Mouse (Mus musculus) intestine, postnatal 0 days (tissue): Measurements from ENCODE around the gene Paqr6. TPM values are rescaled to one million over a fixed set of nuclear protein-coding genes. Genes with fewer than 3 reads are reported as not detected.

ENCODE experiments used
- ATAC-seq: fragments of 200-750 bp; cut with Nextera tagmentation; 2 replicates; pipeline ENCODE4 v1.8.0; 2017; ENCODE audit warnings: mild to moderate bottlenecking, moderate TSS enrichment, moderate library complexity
- H3K27ac ChIP-seq: fragments of 300-500 bp; sonication (generic); 2 replicates; pipeline ENCODE4 v1.5.1; 2014; ENCODE audit warnings: mild to moderate bottlenecking, low read depth, low read length, moderate library complexity
- H3K27me3 ChIP-seq: fragments of 300-500 bp; sonication (generic); replicated peaks from 2 replicates; pipeline ENCODE4 v1.6.1; 2014; ENCODE audit warnings: low read length, mixed read lengths; ENCODE audit not compliant: control insufficient read depth, insufficient read depth
- H3K36me3 ChIP-seq: fragments of 300-500 bp; sonication (generic); 2 replicates; pipeline ENCODE4 v1.6.1; 2014; ENCODE audit warnings: mild to moderate bottlenecking, moderate library complexity; ENCODE audit not compliant: control insufficient read depth, insufficient read depth
- H3K4me1 ChIP-seq: fragments of 300-500 bp; sonication (generic); replicated peaks from 2 replicates; pipeline ENCODE4 v1.6.1; 2014; ENCODE audit warnings: antibody characterized with exemption, low read length, mixed read lengths; ENCODE audit not compliant: control insufficient read depth, insufficient read depth
- H3K4me2 ChIP-seq: fragments of 300-500 bp; sonication (generic); replicated peaks from 2 replicates; pipeline ENCODE4 v1.6.1; 2014; ENCODE audit warnings: low read depth, mild to moderate bottlenecking, moderate library complexity
- H3K4me3 ChIP-seq: fragments of 300-500 bp; sonication (generic); 2 replicates; pipeline ENCODE4 v1.5.1; 2014; ENCODE audit warnings: low read depth, low read length
- H3K9ac ChIP-seq: fragments of 300-500 bp; sonication (generic); 2 replicates; pipeline ENCODE4 v1.6.1; 2014; ENCODE audit warnings: mild to moderate bottlenecking, low read depth, low read length
- H3K9me3 ChIP-seq: fragments of 300-500 bp; sonication (generic); 2 replicates; pipeline ENCODE4 v1.6.1; 2016; ENCODE audit warnings: mixed run types; ENCODE audit not compliant: control insufficient read depth
- CTCF ChIP-seq: sonication (generic); IDR thresholded peaks from 2 replicates; pipeline ENCODE4 v1.5.1; 2016; ENCODE audit warnings: low read depth, mild to moderate bottlenecking, control low read depth, antibody characterized with exemption, moderate library complexity
- WGBS: fragments of 180-500 bp; shearing (Covaris S2); extraction: QIAGEN DNeasy Blood & Tissue Kit; methylation state at CpG from one replicate; pipeline ENCODE4 v1.1.7; 2014; 5-methylcytosine and 5-hydroxymethylcytosine counted together
- polyA plus RNA-seq: library from polyadenylated mRNA; unstranded; fragments of >200 nt; fragmentation: Nextera tagmentation; extraction: Ambion mirVana; gene quantifications from 2 replicates; pipeline ENCODE4 v1.2.1, GENCODE M21; 2015

Paqr6 gene
- polyA plus RNA-seq, 1 experiment from 2014 or later, result 2.3 TPM

DNA sequence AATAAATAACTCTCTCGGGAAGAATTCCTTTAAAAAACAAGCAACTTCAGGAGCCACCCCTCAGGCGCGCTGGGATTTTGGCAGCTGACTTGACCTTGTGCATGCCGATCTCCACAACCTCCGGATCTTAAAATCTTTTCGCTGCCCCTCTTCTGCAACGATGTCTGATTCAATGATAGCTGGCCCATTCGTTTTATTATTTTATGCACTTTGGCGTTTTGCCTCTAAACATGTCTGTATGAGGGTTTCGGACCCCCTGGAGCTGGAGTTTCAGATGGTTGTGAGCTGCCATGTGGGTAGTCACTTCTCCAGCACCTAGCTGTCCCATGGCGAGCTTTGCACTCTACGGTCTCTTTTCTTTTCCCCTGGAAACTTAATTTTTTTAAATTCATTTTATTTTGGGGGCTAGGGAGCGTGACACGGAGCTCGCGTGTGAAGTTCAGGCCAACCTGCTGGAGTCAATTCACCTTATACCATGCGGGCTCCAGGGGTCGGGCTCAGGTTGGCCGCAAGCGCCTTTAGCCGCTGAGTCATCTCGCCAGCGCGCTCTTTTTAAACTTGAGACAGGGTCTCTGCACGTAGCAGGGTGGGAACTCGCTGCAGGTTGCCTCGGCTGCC is 28.8 kb upstream of the Paqr6 start:
- Histone ChIP-seq H3K9ac (peak overlapping the region; percentile 84), H3K9me3 (no peaks in the 10 kb centered on the region), H3K36me3 (peaks cover under 1% of the 10 kb centered on the region; the same call in 1 of the 2 replicates), H3K27ac (peak overlapping the region; percentile 88), H3K4me1 (no peaks in the 10 kb centered on the region), H3K4me2 (peak overlapping the region; percentile 71), H3K4me3 (peak overlapping the region; percentile 86), H3K27me3 (no peaks in the 10 kb centered on the region)
- no peak for TF ChIP-seq CTCF
- ATAC-seq, result peak; percentile 14; the same call in 1 of the 2 replicates
- under 1% methylated on average over 27 of the region's 27 CpGs for WGBS

DNA sequence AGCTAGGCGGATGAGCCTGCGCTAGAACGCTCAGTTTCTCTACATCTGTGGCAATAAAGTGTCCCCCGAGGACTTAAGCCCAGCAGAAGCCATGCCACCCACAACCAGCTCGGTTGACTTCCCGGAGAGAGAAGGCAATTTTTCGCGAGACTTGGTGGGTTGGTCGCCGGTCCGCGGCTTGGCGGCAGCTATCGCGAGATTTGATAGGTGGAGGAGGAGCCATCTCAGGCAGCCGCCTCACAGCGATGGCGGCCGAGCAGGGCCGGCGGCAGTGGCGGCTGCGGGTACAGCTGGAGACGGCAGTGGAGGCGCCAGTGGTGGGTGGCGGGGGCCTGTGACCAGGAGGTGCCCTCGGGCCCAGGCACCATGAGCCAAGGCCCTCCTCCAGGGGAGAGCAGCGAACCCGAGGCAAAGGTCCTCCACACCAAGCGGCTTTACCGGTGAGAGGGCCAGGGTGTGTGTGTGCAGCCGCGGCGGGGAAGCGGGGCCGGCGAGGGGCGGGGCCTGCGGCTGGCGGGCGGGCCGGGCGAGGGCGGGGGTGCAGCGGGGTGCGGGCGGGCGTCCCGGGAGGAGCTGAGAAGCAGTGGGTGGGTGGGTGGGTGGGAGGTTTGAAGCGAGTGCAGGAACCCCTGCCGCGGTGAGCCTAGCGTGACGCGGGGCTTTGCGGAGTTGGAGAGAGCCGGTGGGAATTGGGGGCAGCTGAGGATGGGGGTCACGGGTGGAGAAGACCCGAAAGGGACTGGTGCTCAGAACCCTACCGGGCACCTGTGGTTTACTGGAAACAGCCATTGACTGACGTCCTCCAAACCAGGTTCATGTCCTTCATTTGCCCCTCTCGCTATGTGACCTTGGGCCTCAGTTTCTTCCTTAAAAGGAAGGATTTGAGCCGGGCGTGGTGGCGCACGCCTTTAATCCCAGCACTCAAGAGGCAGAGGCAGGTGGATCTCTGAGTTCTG is 28.0 kb upstream of the Paqr6 start, which contains the start of the genes Tmem79 and Smg5:
Gene Tmem79, minus strand, starts transcription at position 91 of the 956 bp plus-strand sequence.
Gene Smg5, plus strand, starts transcription at position 203 of the 956 bp plus-strand sequence.
- no peaks in the 10 kb centered on the region for H3K4me1 ChIP-seq
- H3K4me2 ChIP-seq, result peak within 1 kb of the TSS; percentile 71
- H3K36me3 ChIP-seq, result peaks cover 6% of the 10 kb centered on the region; the same call in 1 of the 2 replicates
- peak within 1 kb of the TSS; percentile 88 for H3K27ac ChIP-seq
- no peak for TF ChIP-seq CTCF
- no peaks in the 10 kb centered on the region for H3K27me3 ChIP-seq
- peak within 1 kb of the TSS; percentile 86 for H3K4me3 ChIP-seq
- no peaks in the 10 kb centered on the region for H3K9me3 ChIP-seq
- peak within 1 kb of the TSS; percentile 84 for H3K9ac ChIP-seq
- WGBS, result 1% methylated on average over 65 of the region's 66 CpGs
- peak; percentile 85 for ATAC-seq

DNA sequence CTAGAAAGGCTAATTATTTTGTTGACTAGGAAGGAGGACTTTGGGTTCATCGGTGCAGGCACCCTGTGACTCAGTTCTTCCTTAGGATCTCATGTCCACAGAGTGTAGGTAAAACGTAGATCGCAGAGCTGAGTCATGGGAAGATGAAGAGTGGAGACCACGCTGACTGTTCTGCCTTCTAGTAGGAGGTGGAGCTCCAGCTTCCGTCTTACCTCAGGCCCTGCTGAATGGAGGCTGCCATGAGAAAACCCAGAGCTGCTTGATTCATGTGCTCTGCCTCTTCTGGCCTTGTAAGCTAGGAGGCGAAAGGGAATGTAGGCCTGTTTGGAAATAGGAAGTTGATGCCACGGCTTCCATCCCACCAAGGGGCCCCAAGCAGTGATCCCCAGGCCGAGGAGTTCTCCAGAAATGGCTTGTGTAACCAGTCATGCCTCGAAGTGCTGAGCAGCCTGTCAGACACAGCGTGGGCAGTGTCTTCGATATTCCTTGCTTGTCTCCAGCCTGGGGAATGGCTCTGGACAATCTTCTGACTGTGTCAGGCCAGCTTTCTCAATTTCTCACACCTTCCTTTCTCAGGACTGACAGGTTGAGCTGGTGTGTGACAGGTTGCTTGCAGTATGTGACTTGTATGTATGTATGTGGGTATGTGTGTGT is 26.9 kb upstream of the Paqr6 start:
- Histone ChIP-seq H3K27me3 (no peaks in the 10 kb centered on the region), H3K27ac (no peak overlapping the region; the same call in 1 of the 2 replicates), H3K9me3 (no peaks in the 10 kb centered on the region), H3K4me1 (no peaks in the 10 kb centered on the region), H3K9ac (no peak overlapping the region), H3K4me3 (peak overlapping the region; percentile 86), H3K36me3 (peaks cover 15% of the 10 kb centered on the region), H3K4me2 (peak overlapping the region; percentile 71)
- 47% methylated on average over 11 of the region's 11 CpGs for WGBS
- ATAC-seq, result no peak
- TF ChIP-seq CTCF, result no peak

DNA sequence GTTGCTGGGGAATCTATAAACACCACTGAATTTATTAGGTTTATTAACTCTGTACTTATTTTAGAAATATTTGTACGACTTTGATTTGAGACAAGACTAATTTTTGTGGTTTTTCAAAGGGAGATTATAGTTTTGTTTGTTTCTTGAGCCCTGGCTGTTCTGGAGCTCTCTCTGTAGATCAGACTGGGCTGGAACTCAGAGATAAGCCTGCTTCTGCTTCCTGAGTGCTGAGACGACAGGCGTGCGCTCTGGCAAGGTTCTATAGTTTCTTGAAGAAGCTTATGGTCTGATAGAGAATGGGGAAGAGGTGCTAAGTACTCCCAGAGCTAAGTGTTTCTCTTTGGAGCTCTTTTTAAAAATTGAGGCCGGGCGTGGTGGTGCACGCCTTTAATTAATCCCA is 26.1 kb upstream of the Paqr6 start:
- H3K4me2 ChIP-seq, result no peak overlapping the region
- H3K27ac ChIP-seq, result no peak overlapping the region
- H3K4me3 ChIP-seq, result no peak overlapping the region
- no peak for ATAC-seq
- H3K36me3 ChIP-seq, result peaks cover 23% of the 10 kb centered on the region
- WGBS, result 84% methylated on average over 7 of the region's 7 CpGs
- TF ChIP-seq CTCF, result no peak
- no peaks in the 10 kb centered on the region for H3K9me3 ChIP-seq
- H3K27me3 ChIP-seq, result no peaks in the 10 kb centered on the region
- H3K4me1 ChIP-seq, result no peaks in the 10 kb centered on the region
- H3K9ac ChIP-seq, result no peak overlapping the region

DNA sequence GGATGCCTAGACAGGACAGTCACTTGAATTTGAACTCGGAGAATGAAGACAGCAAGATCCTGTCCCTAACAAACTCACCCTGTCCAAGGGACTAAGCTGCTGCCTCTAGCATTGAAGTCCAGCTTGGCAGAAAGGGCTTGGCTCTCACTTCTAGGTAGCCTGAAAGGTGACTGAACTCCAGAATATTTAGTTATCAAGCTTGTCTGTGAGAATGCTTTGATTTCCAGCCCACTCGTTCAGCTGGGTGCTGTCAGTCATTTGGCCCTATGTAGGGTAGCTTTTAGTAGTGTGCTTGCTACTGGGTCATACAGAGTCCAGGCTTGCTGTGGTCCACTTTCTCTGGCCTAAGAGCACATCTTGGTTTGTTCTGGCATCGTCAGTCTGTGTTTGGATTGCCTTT is 25.4 kb upstream of the Paqr6 start:
- no peak for ATAC-seq
- H3K27ac ChIP-seq, result no peak overlapping the region
- no peak overlapping the region for H3K9ac ChIP-seq
- peaks cover 30% of the 10 kb centered on the region for H3K36me3 ChIP-seq
- no peak overlapping the region for H3K4me2 ChIP-seq
- H3K4me1 ChIP-seq, result no peaks in the 10 kb centered on the region
- H3K27me3 ChIP-seq, result no peaks in the 10 kb centered on the region
- no peak overlapping the region for H3K4me3 ChIP-seq
- TF ChIP-seq CTCF, result no peak
- H3K9me3 ChIP-seq, result no peaks in the 10 kb centered on the region
- WGBS, result 63% methylated on average over 3 of the region's 3 CpGs

DNA sequence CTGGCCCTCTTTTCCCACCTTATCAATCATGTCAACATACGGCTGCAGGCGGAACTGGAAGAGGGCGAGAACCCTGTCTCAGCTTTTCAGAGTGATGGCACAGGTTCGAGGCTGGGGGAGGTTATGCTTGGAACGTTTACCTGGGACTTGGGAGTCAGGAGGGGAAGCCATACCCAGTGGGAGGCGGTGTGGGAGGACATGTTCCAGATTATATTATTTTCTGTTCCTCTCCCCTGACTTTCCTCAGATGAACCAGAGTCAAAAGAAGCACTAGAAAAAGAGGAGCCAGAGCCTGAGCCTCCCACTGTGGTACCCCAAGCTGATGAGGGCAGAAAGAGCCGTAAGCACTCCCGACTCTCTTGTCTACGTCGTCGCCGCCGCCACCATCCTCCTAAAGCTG is 13.7 kb upstream of the Paqr6 start:
- WGBS, result 91% methylated on average over 13 of the region's 13 CpGs
- TF ChIP-seq CTCF, result no peak
- H3K4me2 ChIP-seq, result no peak overlapping the region
- no peak overlapping the region for H3K27ac ChIP-seq
- no peaks in the 10 kb centered on the region for H3K27me3 ChIP-seq
- no peaks in the 10 kb centered on the region for H3K4me1 ChIP-seq
- no peak overlapping the region for H3K9ac ChIP-seq
- no peak overlapping the region for H3K4me3 ChIP-seq
- peaks cover 99% of the 10 kb centered on the region for H3K36me3 ChIP-seq
- ATAC-seq, result no peak
- no peaks in the 10 kb centered on the region for H3K9me3 ChIP-seq
